Mouse (Mus musculus) retina, postnatal 7 days (tissue): ENCODE results near the gene Fam169b.

Experiments
- DNase-seq: peaks from one replicate; pipeline ENCODE4 v3.0.0-alpha.2; 2012; ENCODE audit warnings: low read depth, low spot score

Gene Fam169b

DNA sequence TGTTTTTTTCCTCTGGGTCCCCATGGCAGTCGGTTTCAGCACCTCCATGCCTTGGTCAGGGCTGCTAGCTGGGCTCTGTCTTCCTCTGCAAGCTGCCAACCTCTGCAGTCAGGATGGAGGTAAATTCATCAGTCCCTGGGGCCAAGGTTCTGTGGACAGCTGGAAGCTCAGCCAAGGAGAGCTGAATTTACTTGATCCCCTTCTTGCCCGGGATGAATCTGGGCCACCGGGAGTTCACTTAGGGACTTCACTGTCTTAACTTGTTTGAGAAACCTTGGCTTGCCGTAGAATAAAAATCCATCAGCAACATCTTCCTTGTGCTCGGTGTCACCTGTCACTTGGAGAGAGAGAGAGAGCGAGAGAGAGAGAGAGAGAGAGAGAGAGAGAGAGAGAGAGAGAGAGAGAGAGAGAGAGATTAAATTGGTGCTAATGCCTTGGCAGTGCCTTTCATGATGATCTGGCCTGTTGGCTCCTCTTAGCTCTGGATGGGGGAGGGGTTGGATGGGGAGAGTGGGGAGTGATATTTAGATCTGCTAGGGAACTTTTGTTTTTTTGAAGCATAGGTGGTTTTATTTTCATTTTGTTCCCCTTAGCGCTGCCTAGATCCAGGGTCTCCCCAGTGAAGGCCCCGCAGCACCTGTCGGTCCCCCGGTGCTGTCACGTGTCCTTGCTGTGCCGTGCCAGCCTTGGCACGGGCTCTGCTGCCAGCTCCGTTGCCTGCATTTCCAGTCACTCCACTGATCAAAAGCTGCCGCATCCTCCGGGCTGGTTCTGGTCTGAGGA is 44.6 kb downstream of the Fam169b start:
- DNase-seq = no peak

DNA sequence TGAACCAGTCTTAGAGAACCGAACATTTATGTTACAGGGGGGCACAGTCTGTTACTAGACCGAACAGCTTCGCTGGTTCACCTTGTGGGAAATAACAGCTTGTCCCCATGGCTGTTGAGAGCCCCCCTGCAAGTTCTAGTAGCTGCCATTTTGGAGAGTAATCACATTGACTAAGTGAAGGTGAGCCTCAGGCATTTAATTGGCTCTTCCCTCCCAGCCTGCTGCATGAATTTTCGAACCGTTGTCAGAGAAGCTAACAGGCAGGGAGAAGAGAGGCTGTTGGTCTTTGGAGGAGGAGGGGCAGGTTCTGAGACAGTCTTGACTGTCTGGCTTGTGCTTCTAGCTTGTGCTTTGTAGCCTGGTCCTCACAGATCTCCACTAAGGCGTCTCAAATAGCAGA is 45.3 kb downstream of the Fam169b start:
- no peak for DNase-seq

DNA sequence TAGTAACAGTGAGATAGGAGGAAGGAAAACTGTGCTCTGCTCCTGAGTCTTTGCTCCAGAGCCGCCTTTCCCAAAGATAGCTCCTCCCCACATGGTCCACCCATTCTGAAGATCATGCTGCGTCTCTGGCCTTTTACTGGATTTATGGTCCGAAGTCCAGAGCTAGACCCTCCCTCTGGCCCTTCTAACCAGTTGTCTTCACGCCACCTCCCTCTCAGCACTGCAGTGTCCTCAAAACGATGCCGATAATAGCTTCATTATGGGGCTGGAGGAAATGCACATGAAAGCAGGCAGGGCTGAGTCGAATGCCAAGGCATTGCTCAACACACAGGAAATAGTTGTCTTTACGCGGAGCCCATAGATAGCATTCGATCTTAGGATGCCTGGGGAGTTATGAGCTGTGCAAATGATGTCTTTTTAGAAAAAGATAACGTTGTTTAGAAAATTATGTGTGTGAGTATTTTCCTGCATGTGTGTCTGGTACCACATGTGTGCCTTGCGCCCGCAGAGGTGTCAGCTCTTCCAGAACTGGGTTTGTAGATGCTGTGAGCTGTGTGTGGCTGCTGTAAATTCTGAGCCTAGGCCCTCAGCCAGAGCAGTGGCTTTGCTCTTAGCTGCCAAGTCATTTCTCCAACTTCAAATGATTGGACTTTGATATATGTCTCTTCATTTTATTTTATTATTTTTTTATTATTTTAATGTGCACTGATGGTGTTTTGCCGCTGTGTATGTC is 46.6 kb downstream of the Fam169b start:
- DNase-seq = no peak

DNA sequence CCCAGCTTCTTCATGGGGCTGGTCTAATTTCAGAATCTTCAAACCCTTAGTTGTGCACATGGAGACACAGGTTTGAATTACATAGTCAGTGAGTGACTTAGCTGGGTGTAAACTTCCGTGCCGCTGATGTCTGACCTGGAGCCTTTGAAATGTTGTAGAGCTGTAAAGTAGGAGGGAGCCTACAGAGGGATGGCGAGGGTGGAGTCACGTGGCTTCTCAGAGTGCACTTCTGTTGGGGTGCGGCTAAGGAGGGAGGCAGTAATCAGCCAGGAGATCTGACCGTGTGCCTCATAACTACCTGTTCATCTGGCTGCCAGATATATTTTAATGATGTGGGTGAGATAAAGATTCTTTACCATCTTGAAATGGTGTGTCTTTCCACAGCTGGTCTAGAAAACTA is 49.4 kb downstream of the Fam169b start:
- DNase-seq = no peak

DNA sequence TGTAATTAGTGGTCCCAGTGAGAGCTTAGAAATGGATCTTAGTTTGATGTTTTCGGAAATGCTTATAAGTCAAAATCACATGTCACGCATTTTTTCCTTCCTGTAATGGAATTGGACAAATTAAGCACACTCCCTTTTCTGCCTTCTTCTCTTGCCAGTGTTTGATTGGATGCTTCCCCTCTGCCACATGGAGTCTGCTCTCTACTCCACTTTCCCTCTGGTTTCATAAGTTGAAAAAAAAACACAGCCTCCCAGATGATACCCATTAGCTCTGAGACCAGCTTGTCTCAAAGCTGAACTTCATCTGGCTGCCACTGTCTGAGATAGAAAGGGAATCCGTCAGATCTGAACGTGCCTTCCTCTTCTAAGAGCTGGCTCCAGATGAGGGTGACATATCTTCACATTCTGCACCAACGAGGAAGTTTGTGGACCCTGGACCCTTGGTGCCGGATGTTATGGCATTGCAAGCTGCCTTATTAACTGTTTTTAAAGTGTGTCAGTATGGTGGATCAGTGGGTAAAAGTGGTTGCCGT is 52.6 kb downstream of the Fam169b start:
- no peak for DNase-seq

DNA sequence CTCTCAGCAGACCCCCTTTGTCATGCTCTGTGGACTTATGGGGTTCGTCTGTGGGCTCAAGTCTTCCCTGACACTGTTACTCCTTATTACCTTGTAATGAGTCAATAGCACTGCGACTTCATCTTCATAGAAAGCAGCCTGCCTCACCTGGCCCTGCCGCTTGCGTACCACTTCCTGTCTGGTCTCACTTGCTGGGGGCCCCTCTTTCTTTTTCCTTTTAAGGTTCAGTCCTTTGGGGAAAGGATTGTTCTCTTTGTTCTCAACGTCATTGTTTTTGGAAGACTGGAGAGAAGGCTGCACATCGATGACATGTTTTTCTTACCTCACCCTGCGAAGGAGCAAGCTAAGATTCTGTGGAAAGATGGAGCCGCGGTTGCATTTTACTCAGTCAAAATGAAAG is 55.4 kb downstream of the Fam169b start:
- DNase-seq = no peak

DNA sequence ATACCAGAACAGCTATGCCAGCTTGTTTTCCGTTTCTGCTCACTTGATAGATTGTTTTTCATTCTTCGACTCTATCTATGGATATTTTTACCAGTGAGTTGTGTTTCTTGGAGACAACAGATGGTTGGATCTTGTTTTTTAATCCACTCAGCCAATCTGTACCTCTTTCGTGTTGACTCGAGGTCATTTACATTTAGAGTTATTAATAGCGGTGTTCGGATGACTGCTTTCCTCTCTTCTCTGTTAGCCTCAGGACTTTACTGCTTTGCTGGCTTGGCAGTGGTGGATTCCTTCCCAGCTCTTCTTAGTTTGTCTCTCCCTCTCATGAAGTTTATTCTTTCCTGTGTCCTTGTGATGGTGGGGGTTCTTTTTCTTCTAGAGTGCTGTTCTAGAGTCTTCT is 59.2 kb downstream of the Fam169b start:
- DNase-seq = no peak

DNA sequence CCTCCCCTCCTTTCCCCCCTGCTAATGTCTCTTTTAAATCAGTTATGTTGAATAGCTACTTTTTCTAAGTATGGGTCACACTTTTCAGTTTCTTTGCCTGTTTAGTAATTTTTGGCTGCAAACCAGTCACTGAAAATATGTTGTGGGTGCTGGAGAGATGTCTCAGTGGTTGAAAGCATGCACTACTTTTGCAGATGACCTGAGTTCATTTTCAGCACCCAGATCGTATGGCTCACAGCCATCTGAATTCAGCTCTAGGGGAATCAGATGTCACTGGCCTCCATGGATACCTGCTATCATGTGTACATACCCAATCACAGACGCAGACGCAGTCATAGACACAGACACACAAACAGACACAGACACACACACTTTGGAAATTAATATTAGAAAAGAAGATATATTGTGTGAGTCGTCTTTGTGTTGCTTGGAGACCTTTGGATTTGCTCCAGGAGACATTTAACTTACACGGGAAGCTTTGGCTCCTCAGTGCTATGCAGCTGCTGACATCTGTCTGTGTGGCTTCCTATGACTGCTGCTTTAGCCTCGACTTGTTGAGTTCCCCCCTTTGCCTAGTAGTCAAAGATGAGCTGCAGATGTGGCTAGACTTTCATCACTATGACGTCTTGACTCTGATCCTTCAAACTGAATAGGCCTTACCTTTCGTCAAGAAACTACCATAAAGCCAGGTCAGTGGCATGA is 63.6 kb downstream of the Fam169b start:
- no peak for DNase-seq

DNA sequence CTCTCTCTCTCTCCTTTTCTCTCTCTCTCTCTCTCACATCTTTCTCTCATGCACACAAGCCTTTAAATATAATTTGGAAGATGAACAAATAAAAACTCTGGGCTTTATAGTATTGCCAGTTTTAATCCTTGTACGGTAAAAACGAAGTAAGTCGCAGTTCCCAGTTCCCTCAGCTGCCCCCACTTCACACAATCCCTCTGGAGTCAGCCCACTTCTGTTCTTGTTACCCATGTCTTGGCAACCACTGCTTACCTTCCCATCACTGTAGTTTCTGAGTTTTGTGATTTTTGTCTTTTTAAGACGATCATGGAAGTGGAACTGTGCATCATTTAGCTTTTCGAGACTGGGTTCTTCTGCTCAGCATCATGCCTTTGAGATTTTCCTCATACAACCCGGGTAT is 65.0 kb downstream of the Fam169b start:
- no peak for DNase-seq

DNA sequence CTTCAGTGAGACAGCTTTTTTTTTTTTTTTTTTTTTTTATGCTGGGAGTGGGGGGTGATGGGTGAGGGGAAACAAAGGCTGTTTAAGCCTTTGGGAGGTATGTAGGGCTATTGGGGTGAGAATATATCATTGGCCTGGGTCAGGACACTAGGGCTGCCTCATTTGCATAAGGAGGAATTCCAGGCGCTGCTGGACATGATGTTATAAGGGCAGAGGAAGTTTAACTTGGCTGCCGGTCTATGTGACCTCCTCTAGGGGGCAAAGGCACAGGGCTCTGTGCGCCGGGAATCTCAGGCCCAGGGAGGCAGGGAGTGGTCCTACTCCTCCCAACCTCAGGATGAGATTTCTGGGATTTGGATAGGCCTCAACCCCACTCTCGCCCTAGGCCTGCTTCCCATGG is 70.9 kb downstream of the Fam169b start:
- no peak for DNase-seq

DNA sequence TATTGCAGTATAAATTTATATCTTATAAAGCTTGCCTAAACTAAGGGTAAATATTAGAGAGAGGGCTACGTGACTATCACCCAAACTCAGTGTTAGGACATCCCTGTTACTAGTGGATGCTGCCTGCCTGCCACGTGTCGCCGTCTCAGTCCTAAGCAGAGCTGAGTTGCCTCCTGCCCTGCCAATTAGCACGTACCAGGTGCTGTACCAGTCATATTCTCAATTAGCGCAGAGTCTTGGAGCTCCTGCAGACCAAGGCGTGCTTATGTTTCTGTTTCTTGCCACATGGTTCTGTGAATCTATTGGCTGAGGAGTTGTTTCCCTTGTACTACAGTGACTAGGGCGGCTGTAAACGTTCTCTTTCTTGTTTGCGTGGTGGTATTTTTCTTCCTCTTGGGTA is 72.3 kb downstream of the Fam169b start:
- no peak for DNase-seq

DNA sequence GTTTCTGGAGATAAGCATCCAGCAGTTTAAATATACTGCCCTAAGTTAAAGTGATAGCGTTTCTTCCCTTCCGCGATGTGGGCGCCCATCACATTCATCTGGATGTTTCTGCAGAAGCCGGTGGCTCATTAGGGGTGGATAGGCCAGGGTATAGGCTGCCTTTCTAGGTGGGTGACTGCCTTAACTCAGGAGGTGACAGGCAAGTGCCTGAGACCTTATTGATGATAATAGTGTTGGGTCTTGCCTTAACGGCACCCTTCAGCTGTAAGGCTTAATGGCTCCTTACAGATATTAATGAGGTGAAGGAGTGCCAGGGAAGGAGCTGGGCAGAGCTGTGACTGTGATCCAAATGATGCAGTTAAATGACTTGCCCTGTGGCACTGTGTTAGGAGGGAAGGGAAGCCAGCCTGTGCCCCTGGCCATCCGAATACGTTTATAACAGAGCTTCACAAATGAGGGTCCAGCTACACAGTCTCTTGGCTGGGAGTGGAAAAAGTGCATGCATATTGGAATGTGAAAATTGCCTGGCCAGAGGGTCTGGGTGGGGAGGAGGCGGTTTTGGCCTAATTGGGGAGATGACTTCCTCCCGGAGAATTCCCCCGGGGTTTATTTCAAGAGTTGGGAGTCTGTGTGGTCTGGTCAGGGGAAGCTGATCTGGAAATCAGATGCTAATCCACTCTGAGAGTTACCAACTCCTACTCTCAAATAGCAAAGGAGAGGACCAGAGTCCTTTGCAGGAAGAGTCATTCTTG is 81.9 kb downstream of the Fam169b start:
- no peak for DNase-seq

DNA sequence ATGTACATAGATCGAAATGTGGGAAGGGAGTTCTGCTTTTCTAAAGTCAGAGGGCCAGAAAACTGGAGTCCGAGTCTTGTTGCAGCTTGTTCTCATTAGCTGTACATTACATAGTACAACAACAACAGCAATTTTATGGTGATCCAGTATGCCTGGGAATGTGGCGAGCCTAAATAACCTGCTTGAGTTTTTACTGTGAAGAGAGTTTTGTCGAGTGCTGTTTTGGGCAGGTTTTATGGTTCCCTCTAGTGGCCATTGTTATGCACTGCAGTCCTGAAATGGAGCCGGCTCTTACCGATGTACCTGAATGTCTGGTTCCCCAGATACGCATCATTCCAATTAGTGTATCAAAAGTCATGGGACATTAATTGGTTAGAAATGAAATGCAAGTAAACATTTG is 83.8 kb downstream of the Fam169b start:
- peak; percentile 32 for DNase-seq

DNA sequence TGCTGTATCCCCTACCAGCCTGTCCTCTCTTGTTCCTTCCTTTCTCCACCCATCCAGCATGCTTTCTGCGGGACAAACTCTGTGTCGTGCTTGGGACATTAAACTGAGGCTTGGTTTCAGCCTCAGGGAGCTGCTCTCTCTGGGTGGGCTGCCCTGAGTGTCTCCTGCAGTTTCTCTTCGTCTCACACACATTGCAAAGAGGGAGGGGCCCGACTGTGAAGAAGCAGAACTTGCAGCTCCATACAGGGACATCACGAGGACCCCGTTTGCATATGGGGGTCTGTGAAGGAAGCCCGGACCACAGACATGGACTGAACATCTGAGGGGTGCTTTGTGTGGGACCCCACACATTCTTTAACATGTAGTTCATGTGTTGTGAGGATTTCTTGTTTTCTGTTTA is 89.0 kb downstream of the Fam169b start:
- DNase-seq = no peak

DNA sequence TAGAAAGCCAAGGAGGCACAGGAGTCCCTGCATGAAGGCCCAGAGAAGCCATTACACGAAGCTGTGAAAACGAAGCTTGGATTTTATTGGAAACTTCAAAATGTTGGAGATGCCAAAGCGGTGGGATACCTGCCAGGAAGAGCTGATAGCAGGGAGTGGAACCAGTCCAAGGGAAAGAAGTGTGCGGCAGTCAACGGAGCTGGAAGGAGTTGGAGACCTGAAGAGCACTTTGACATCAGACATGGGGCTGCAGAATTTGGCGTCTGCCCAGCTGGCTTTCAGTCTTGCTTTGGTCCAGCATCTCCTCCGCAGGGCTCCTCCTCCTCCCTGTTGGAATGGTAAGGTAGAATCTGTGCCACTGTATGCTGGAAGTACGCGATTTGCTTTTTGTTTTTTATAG is 92.1 kb downstream of the Fam169b start:
- no peak for DNase-seq

DNA sequence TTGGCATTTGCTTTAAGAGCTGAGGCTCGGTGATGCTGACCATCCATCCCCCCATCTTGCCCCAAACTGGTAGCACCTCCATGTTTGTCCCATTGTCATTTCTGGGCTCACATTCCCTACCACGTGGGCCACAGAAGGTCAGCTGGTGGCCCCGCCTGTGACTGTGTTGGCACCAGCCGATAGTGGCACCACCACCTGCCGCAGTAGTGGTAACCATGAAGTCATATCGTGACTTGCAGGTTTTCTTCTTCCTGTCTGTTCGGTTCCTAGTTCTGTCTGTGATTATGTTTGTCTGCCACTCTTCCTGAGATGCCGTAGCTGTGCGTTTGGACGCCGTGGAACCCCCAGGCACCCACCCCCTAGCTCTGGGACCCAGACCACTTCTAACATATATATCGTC is 95.3 kb downstream of the Fam169b start:
- no peak for DNase-seq

DNA sequence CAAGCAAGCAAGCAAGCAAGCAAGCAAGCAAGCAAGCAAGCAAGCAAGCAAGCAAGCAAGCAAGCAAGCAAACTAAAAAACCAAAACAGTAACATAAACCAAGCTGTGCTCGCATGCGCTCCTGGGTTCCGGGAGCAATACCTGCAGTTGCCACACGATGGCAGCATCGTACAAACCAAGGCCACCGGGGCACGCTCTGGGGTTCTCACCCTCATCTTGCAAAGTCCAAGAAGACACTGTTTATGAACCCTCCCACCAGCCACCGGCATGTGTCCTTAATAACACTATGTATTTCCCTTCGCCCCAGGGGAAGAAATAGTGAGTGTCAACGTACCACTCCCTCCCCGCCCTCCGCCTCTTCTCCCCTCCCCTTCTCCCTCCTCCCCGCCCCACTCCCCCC is 96.1 kb downstream of the Fam169b start:
- peak; percentile 67 for DNase-seq

DNA sequence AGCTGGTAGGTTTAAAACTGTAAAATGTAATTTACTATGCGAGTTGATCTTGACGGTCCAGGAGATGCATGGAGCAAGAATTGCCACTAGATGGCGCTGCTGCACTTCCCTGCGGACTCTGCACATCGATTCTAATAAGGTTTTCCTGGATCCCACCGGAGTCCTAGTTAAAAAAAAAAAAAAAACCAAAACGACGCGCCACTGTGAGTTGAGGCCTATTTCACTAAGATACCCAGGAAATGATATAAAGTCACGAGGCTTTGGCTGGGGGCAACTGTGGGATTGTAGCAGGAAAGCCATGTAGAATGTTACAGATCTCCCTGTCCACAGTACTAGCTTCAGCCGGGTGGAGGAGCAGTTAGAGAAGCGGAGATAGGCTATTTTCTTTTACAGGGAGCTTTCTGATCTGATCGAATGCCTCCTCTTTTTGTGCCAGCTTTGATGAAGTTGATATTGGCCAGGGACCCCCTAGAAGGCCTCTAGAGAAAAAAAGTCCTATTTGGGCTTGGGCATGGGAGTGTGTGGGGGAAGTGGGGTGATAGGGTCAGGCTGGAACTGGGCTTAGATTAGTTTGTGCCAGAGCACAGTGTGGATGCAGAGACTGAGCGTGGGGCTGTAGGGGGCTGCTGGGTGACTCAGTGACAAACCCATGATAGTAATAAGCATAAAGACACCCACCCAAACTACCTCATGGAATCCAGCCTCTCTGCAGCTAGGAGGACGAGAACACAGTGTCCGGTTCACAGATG is 100.6 kb downstream of the Fam169b start:
- DNase-seq = peak; percentile 71

DNA sequence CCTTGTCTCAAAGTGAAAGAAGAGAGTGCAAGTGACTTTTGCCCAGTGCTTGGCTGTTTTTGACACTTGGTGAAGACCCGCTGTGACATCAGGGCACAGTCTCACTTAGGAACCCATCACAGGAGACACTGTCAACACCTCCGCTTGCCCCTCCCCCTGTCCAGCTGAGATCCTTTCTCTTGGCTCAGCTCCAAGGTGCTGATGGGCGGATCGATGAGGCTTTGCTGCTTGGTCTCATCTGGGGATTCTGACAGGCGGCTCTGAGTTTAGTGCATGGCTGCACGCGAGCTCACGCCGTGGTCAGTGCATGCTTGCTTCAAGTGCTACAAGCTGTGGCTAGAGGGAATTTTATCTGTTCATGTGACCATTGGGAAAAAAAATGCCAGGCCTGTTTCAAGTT is 108.5 kb downstream of the Fam169b start:
- DNase-seq = peak; percentile 24

DNA sequence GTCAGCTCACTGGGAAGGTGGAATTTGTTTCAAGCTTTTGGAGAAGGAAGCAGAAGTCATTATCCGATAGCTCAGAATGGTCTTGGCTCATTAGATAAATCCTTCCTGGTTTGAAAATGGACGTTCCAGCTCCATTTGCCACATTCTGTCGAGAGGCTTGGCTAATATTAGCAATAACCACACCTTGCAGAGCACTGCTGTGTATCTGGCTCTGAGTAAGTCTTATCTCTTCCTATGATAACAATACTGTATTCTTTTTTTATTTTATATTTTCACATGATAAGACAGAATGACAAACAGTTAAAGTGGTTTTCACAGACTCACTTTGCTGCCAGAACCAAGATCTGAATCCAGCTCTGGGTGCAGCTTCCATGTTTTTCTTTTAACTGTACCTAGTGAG is 113.1 kb downstream of the Fam169b start:
- no peak for DNase-seq

DNA sequence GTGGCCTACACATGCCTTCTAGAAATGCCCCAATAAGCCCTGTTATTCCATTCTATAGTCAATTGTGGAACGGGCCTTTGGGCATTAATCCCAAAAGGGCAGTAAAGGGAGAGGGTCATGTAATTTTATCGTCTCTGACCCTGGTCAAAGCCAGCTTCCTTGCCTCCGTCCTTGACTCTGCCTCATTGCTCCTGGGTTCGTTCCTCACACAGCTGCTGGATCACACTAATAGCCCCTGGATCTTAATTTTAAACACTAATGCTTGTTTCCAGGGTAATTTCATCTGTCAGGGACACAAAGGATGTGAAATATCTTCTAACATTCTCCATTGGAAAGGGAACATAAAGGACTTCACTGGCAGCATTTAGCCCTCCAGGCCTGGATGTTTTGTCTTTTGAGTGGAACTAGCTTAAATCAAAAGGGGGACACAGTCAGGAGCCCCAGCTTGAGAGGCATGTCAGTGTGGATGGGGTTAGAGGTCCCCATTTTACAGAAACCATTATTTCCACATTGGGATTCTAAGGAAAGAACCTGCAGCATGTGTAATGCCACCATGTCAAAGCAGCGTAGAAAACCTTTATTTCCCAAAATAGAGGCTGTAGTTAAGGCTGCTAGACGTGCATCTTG is 122.2 kb downstream of the Fam169b start:
- no peak for DNase-seq
